Mouse (Mus musculus) liver, embryonic 11.5 days (tissue): ENCODE data around the gene Olfr211. TPM values are rescaled to one million over a fixed set of nuclear protein-coding genes. Genes with fewer than 3 reads are reported as not detected.

ENCODE experiments used
- ATAC-seq: fragments of 200-750 bp; cut with Nextera tagmentation; replicated peaks from 2 replicates; pipeline ENCODE4 v1.8.0; 2017; ENCODE audit warnings: moderate number of reproducible peaks, mild to moderate bottlenecking, moderate TSS enrichment, moderate library complexity; ENCODE audit not compliant: low FRiP score
- DNase-seq: peaks from one replicate; pipeline ENCODE4 v3.0.0-alpha.2; 2017; ENCODE audit warnings: low spot score
- H3K27ac ChIP-seq: fragments of 300-500 bp; sonication (generic); 2 replicates; pipeline ENCODE4 v1.5.1; 2014; ENCODE audit warnings: mild to moderate bottlenecking, low read depth, low read length, control low read depth
- H3K27me3 ChIP-seq: fragments of 300-500 bp; sonication (generic); replicated peaks from 2 replicates; pipeline ENCODE4 v1.6.1; 2014; ENCODE audit warnings: low read length, mixed read lengths; ENCODE audit not compliant: control insufficient read depth, insufficient read depth
- H3K36me3 ChIP-seq: fragments of 300-500 bp; sonication (generic); 2 replicates; pipeline ENCODE4 v1.6.1; 2014; ENCODE audit warnings: mild to moderate bottlenecking, low read length, moderate library complexity, mixed read lengths; ENCODE audit not compliant: control insufficient read depth, insufficient read depth
- H3K4me1 ChIP-seq: fragments of 300-500 bp; sonication (generic); replicated peaks from 2 replicates; pipeline ENCODE4 v1.6.1; 2014; ENCODE audit warnings: low read length, mixed read lengths; ENCODE audit not compliant: control insufficient read depth, insufficient read depth
- H3K4me2 ChIP-seq: fragments of 300-500 bp; sonication (generic); 2 replicates; pipeline ENCODE4 v1.6.1; 2014; ENCODE audit warnings: mild to moderate bottlenecking, control low read depth, moderate library complexity
- H3K4me3 ChIP-seq: fragments of 300-500 bp; sonication (generic); 2 replicates; pipeline ENCODE4 v1.5.1; 2014; ENCODE audit warnings: low read depth, low read length, control low read depth
- H3K9ac ChIP-seq: fragments of 300-500 bp; sonication (generic); 2 replicates; pipeline ENCODE4 v1.6.1; 2014; ENCODE audit warnings: low read depth, low read length, control low read depth
- H3K9me3 ChIP-seq: fragments of 300-500 bp; sonication (generic); 2 replicates; pipeline ENCODE4 v1.6.1; 2016; ENCODE audit warnings: low read length, inconsistent platforms, mixed read lengths; ENCODE audit not compliant: control insufficient read depth
- WGBS: fragments of 180-500 bp; shearing (Covaris S2); extraction: QIAGEN DNeasy Blood & Tissue Kit; methylation state at CpG from one replicate; pipeline ENCODE4 v1.1.7; 2014; 5-methylcytosine and 5-hydroxymethylcytosine counted together
- polyA plus RNA-seq: library from polyadenylated mRNA; unstranded; fragments of >200 nt; fragmentation: Nextera tagmentation; extraction: Ambion mirVana; gene quantifications from 2 replicates; pipeline ENCODE4 v1.2.1, GENCODE M21; 2014

Gene Olfr211
- polyA plus RNA-seq, 1 experiment from 2014 or later = not detected

DNA sequence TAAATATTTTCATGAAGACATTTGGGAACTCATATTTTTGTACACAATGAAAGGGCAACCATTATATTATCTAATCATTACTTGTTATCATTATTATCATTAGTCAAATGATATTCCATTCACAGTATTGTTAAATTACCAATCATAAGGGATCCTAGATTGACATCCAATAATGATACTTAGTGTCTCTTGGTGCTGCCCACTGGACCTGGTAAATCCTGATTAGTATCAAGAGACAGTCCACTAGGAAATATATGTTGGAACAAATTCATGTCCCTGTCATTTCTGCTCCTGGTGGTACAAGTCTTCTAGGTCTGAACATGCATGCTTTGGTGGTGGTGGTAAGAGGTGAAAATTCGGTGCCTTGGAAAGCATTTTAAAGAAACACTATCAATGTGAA is 49.3 kb downstream of the Olfr211 start, which contains the start of gene Olfr213:
Olfr213 (plus strand) TSS at position 301 of the 400 bp plus-strand sequence.
- Histone ChIP-seq H3K4me1 (no peaks in the 10 kb centered on the region), H3K36me3 (no peaks in the 10 kb centered on the region), H3K4me2 (no peak within 1 kb of the TSS), H3K27me3 (no peaks in the 10 kb centered on the region), H3K27ac (no peak within 1 kb of the TSS), H3K9ac (no peak within 1 kb of the TSS), H3K4me3 (no peak within 1 kb of the TSS), H3K9me3 (no peaks in the 10 kb centered on the region)
- no peak for ATAC-seq
- WGBS = 67% methylated on average over 1 of the region's 1 CpGs
- DNase-seq = no peak

DNA sequence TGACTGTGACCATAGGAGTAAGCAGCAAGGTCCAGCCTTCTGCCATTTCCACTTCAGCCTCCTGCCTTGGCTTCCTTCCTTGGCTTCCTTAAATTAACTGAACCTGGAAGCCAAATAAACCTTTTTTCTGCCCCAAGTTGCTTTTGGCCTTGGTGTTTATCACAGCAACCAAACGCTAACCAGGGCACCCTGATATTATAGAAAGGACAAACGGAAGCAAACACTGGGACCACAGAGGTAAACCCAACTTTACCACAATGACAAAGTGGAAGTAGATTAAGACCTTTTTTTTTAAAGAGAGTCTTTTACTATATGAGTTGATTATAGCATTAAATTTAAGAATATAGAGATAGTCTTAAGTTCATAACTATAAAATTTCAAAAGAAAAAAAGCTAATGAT is 53.6 kb downstream of the Olfr211 start:
- DNase-seq (no peak), ATAC-seq (no peak)
- Histone ChIP-seq H3K27me3 (no peaks in the 10 kb centered on the region), H3K9ac (no peak overlapping the region), H3K9me3 (no peaks in the 10 kb centered on the region), H3K4me1 (no peaks in the 10 kb centered on the region), H3K4me3 (no peak overlapping the region), H3K27ac (no peak overlapping the region), H3K36me3 (no peaks in the 10 kb centered on the region), H3K4me2 (no peak overlapping the region)
- 59% methylated on average over 2 of the region's 2 CpGs for WGBS

Other genes with a start within 250 kb of the Olfr211 start
- gene Zfand4, start 224.9 kb upstream of the Olfr211 start, polyA plus RNA-seq = 7.3 and 7.9 TPM in 2 replicates
- 41.3 and 43.4 TPM in 2 replicates for gene March8, start 151.1 kb upstream of the Olfr211 start, polyA plus RNA-seq
- gene Alox5, start 27.9 kb upstream of the Olfr211 start, polyA plus RNA-seq = 9.0 and 10.4 TPM in 2 replicates
- gene Olfr212, start 17.4 kb downstream of the Olfr211 start, polyA plus RNA-seq = not detected in 2 replicates
- not detected in 2 replicates for gene Olfr213, start 49.4 kb downstream of the Olfr211 start, polyA plus RNA-seq
- gene Gm5580, start 62.0 kb downstream of the Olfr211 start, polyA plus RNA-seq = 0.33 and 0.56 TPM in 2 replicates
- gene Olfr214, start 65.1 kb downstream of the Olfr211 start, polyA plus RNA-seq = not detected in 2 replicates
- not detected in 2 replicates for gene Olfr215, start 95.1 kb downstream of the Olfr211 start, polyA plus RNA-seq
- gene Zfp422, start 139.9 kb downstream of the Olfr211 start, polyA plus RNA-seq = 92.5 and 98.5 TPM in 2 replicates
- 5.3 and 6.1 TPM in 2 replicates for gene Depp1, start 161.5 kb downstream of the Olfr211 start, polyA plus RNA-seq
- gene Rassf4, start 184.9 kb downstream of the Olfr211 start, polyA plus RNA-seq = 4.8 and 4.9 TPM in 2 replicates
- gene Tmem72, start 227.8 kb downstream of the Olfr211 start, polyA plus RNA-seq = 0.01 and 0.03 TPM in 2 replicates